27 mouse cellular contexts compared by ENCODE assay signal in genomic region chr12:69642877-69643276, GRCm38 (mm10). TPM values are rescaled to one million over a fixed set of nuclear protein-coding genes. Genes with fewer than 3 reads are reported as not detected.
DNase-seq lines count a peak whose midpoint lies in the region; ATAC-seq and TF ChIP-seq lines count a peak whose summit lies in the region.
"Had no signal": no experiment of that assay in that cellular context is flagged by ENCODE, and none has a peak within 500 bp of the region (broad histone marks: within the 10 kb centered on the region; RNA-seq: fewer than 3 reads in every experiment).

No protein-coding gene starts in this region.

- no peaks in the 10 kb centered on the region for H3K79me2 ChIP-seq in liver, adult 2 months (ENCODE audit: control insufficient read depth, insufficient read depth, low read length)

- no peak for ATAC-seq in liver, embryonic 12.5 days
- ATAC-seq: CD4-positive, CD25-positive, alpha-beta regulatory T cell, adult 4 months; forebrain, embryonic 15.5 days had no signal

- H3K4me3 ChIP-seq in liver, adult 2 months (ENCODE audit: insufficient read depth, low read depth, low read length) = no peak overlapping the region
- H3K4me3 ChIP-seq in liver, embryonic 12.5 days = no peak overlapping the region
- H3K4me3 ChIP-seq: embryonic facial prominence, embryonic 10.5 days; embryonic facial prominence, embryonic 13.5 days; erythroblast, embryonic 14.5 days; forebrain, embryonic 12.5 days; forebrain, embryonic 15.5 days; heart, embryonic 12.5 days; heart, embryonic 15.5 days; hindbrain, embryonic 10.5 days; hindbrain, embryonic 13.5 days had no signal

- no peak for TF ChIP-seq POLR2A in liver, adult 2 months (IDR thresholded peaks at IDR 0.05; ENCODE audit: extremely low read depth, insufficient read depth, low read length)

- no peaks in the 10 kb centered on the region for H3K27me3 ChIP-seq in liver, adult 2 months (ENCODE audit: control insufficient read depth, insufficient read depth, low read length)
- no peaks in the 10 kb centered on the region for H3K27me3 ChIP-seq in liver, embryonic 12.5 days (replicated peaks)
- H3K27me3 ChIP-seq: embryonic facial prominence, embryonic 13.5 days; forebrain, embryonic 12.5 days; forebrain, embryonic 15.5 days; heart, embryonic 12.5 days; heart, embryonic 15.5 days; hindbrain, embryonic 13.5 days had no signal

- H3K36me3 ChIP-seq in liver, adult 2 months (ENCODE audit: control insufficient read depth, insufficient read depth, low read length) = peaks cover 17% of the 10 kb centered on the region
- H3K36me3 ChIP-seq in liver, embryonic 12.5 days = peaks cover 41% of the 10 kb centered on the region

- H3K4me1 ChIP-seq in liver, adult 2 months (ENCODE audit: control insufficient read depth, insufficient read depth, low read length) = peaks cover 7% of the 10 kb centered on the region
- H3K4me1 ChIP-seq in liver, embryonic 12.5 days = no peaks in the 10 kb centered on the region; the same call in 1 of the 2 replicates
- H3K4me1 ChIP-seq: embryonic facial prominence, embryonic 10.5 days; embryonic facial prominence, embryonic 13.5 days; forebrain, embryonic 12.5 days; hindbrain, embryonic 10.5 days; hindbrain, embryonic 13.5 days had no signal

- DNase-seq in kidney, adult 9 months = peak; percentile 26
- DNase-seq in kidney, adult 18-20 months = no peak
- DNase-seq in liver, adult 2 months (ENCODE audit: extremely low read depth, low read depth, low spot score) = peak; percentile 53
- DNase-seq in yolk sac, embryonic 10.5 days (ENCODE audit: low spot score) = peak; percentile 9
- no peak for DNase-seq in adrenal gland, adult 8-10 months
- DNase-seq: adrenal gland, adult 2 months; adrenal gland, postnatal 25 days; cerebellum, adult 11-12 months; cerebellum, adult 8-10 months; cerebellum, postnatal 10 days; cerebellum, postnatal 36 days; embryo, embryonic 11 days; gastrocnemius, postnatal 25 days; heart, adult 18-20 months; heart, postnatal 10 days; heart, postnatal 36 days had no signal

- no peaks in the 10 kb centered on the region for H3K9me3 ChIP-seq in liver, embryonic 12.5 days (replicated peaks)
- H3K9me3 ChIP-seq: embryonic facial prominence, embryonic 10.5 days; embryonic facial prominence, embryonic 13.5 days; forebrain, embryonic 12.5 days; forebrain, embryonic 15.5 days; heart, embryonic 12.5 days; heart, embryonic 15.5 days; hindbrain, embryonic 10.5 days; hindbrain, embryonic 13.5 days had no signal

- no peak overlapping the region for H3K27ac ChIP-seq in liver, adult 2 months (replicated peaks; ENCODE audit: insufficient read depth, low read depth, low read length)
- H3K27ac ChIP-seq in liver, embryonic 12.5 days = no peak overlapping the region
- H3K27ac ChIP-seq: embryonic facial prominence, embryonic 10.5 days; embryonic facial prominence, embryonic 13.5 days; forebrain, embryonic 12.5 days; forebrain, embryonic 15.5 days; heart, embryonic 15.5 days; hindbrain, embryonic 10.5 days; hindbrain, embryonic 13.5 days had no signal

- no peak for TF ChIP-seq CTCF in liver, adult 2 months (IDR thresholded peaks at IDR 0.05; ENCODE audit: low read depth, low read length)

- no peak overlapping the region for H3K4me2 ChIP-seq in liver, embryonic 12.5 days
- H3K4me2 ChIP-seq: embryonic facial prominence, embryonic 13.5 days; forebrain, embryonic 12.5 days; forebrain, embryonic 15.5 days; heart, embryonic 12.5 days; heart, embryonic 15.5 days; hindbrain, embryonic 13.5 days had no signal

- H3K9ac ChIP-seq in liver, adult 2 months (ENCODE audit: low read depth, low read length) = no peak overlapping the region
- no peak overlapping the region for H3K9ac ChIP-seq in liver, embryonic 12.5 days
- H3K9ac ChIP-seq: embryonic facial prominence, embryonic 13.5 days; forebrain, embryonic 12.5 days; forebrain, embryonic 15.5 days; heart, embryonic 12.5 days; heart, embryonic 15.5 days; hindbrain, embryonic 13.5 days had no signal

- 52% methylated on average over 5 of the region's 5 CpGs for WGBS in liver, adult 2 months
- WGBS in liver, embryonic 12.5 days (ENCODE audit: insufficient replicate concordance) = 77% methylated on average over 5 of the region's 5 CpGs

RNA-seq across cellular contexts. Expression of gene Sos2, which starts 38.8 kb away (rescaled TPM):
- total RNA-seq in liver, adult 2 months (2014; rRNA removed) = 11.1 and 11.9 TPM in 2 replicates
- polyA plus RNA-seq in liver, adult 2 months (2012; rRNA removed) = 5.5 and 7.3 TPM in 2 replicates
- polyA plus RNA-seq in liver, embryonic 12.5 days (2016; fragmentation: Nextera tagmentation; extraction: Ambion mirVana) = 4.9 and 5.2 TPM in 2 replicates
- total RNA-seq in adrenal gland, adult 8-10 months (2022) = 10 to 100 TPM; 41.4 to 62.6 (median 51.7) TPM

Comparison
In these comparisons a context has a peak if more than half of its experiments do, and no peak if none do; other contexts are left out.
1. DNase-seq: peak in kidney, adult 9 months (single experiment), liver, adult 2 months (single experiment) and yolk sac, embryonic 10.5 days (single experiment); none in kidney, adult 18-20 months (single experiment) and adrenal gland, adult 8-10 months (single experiment).